Mouse (Mus musculus) gastrocnemius, adult 8-10 months (tissue): Measurements from ENCODE around the gene Lamc1. TPM values are rescaled to one million over a fixed set of nuclear protein-coding genes. Genes with fewer than 3 reads are reported as not detected.
"Not testable (repeated sequence)": the region's sequence is repeated elsewhere in the genome, so short reads cannot be mapped to it uniquely, and the experiment has no call there.

Source experiments
- DNase-seq, 2 experiments: peaks; one replicate each; pipeline ENCODE4 v3.0.0; 2022; ENCODE audit warnings: low spot score in 2 of 2
- total RNA-seq, 4 experiments: library from RNA; stranded (reverse); gene quantifications; 2 replicates each; pipeline ENCODE4 v1.2.4; 2022

Gene Lamc1
- total RNA-seq, 4 experiments from 2014 or later = 34.7 to 54.8 (median 46.8) TPM

DNA sequence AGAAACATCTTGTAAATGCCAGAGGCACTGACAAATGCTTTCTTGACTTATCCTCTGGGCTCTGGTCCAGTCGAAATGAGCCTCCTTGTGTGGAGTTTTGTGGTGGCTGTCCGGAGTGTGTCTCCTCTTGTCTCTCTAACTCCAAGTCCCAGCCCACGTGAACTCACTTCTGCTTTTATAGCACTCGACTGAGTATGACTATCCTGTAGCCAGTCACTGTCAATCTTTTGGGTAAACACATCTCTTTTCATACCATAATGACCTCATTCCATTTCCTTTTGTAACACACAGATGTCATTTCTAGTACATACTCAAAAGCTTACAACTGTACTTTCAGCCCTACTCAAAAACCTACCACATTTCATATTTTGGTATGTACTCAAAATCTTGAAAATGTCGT lies 33.1 kb downstream of the Lamc1 start:
- DNase-seq = not testable (repeated sequence)

GRCm38 (mm10) chr1:153297774-153298363 lies 34.7 kb downstream of the Lamc1 start:
- DNase-seq = not testable (repeated sequence)

GRCm38 (mm10) chr1:153296035-153296434 lies 36.6 kb downstream of the Lamc1 start:
- no peak for DNase-seq

DNA sequence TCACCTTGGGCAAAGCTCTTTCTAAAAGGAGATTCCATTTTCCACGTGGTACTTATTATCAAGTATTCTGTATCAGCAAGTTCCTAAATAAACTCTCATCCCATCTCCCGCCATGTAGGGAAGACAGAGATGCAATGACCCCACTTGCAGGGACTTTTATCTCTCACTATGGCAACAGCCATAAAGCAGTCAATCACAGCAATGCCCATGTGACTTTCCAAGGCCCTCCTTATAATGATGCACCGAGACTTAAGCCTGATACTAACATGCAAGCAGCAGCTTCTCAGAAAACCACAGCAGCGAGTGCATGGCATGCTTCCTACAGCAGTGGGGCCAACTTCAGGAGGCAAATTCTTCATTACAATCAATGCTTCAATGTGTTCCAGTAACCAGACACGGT lies 39.7 kb downstream of the Lamc1 start:
- DNase-seq = no peak

DNA sequence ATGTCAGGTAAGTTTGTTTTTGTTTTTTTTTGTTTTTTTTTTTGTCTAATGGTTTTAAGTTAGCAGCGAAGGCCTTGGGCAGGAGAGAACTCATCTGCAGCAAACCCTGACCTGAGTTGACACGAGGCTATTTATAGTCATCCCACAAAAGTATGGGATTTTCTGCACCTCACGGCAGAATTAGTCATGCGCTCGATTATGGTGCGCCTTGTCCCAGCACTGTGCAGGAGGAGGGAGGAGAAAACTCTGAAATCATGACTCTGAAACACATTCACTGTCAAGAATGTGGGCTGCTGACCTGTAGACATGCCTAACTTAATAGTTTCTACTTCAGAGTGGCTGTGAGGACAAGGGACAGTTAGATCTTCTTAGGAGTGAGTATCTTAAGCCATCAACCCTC lies 40.4 kb downstream of the Lamc1 start:
- no peak for DNase-seq

GRCm38 (mm10) chr1:153291416-153291815 lies 41.2 kb downstream of the Lamc1 start:
- no peak for DNase-seq

- DNase-seq = no peak
Measured at GRCm38 (mm10) chr1:153288010-153288409, 44.6 kb downstream of the Lamc1 start.

- no peak for DNase-seq
Measured at GRCm38 (mm10) chr1:153287443-153287842, 45.1 kb downstream of the Lamc1 start.

DNA sequence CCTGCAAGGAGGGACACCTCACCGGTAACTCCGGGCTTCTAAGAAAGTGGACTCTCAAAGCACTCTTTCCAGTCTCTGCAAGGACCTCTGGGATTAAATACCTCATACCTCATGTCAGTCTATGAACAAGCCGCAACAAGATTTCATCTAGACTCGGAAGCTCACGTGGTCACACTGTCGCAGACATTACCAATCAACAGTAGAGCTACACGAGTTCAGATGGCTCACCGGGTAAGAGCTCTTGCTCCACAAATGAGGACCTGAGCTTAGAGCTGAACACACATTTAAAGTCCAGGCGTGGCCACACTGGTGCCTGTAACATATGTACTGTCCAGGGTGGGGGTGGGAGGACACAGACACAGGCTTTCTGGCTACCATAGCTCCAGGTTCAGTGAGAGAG lies 46.4 kb downstream of the Lamc1 start:
- no peak for DNase-seq

- DNase-seq = no peak
Measured at GRCm38 (mm10) chr1:153285188-153285587, 47.4 kb downstream of the Lamc1 start.

GRCm38 (mm10) chr1:153282342-153282975 lies 50.1 kb downstream of the Lamc1 start:
- DNase-seq = no peak

DNA sequence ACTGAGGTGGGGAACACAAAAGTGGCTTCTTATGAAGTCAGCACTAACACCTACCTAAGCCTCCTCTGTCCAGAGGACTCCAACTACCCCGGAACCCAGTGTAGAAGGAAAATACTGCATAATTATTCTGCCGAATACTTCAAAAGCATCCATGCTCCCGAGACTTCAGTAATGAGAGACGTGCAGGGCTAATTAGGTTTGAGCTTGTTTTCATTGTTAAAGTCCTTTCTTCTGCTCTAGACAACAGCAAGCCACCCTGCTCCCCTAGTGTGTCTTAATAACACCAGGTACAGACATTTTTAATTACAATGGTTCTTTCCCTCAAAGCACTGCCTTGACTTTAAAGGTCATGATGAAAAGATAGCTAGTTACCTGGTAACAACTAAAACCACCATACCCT lies 51.1 kb downstream of the Lamc1 start:
- no peak for DNase-seq

- DNase-seq = peak; percentile 22 to 63
Measured at GRCm38 (mm10) chr1:153280411-153280810, 52.2 kb downstream of the Lamc1 start.

- DNase-seq = no peak
Measured at GRCm38 (mm10) chr1:153278028-153278613, 54.5 kb downstream of the Lamc1 start.

DNA sequence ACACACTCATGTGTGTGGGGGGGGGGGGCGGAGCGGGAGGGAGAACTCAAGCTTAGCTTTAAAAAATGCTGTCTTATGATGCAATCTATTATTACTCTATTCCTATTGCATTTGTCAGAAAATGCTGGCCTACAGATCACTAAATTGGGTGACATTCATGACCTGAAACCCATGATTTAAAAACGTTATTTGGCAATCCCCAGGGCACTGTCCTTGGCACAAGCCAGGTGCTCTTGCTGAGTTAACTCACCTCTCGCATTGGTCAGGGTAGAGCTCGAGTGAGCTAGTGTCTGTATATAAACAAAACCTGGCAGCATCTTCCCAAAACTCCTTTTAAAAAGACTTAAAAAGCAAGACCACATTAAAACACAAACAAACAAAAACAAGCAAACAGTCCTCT lies 57.1 kb downstream of the Lamc1 start:
- no peak for DNase-seq

- no peak for DNase-seq
Measured at GRCm38 (mm10) chr1:153274611-153275010, 58.0 kb downstream of the Lamc1 start.

- DNase-seq = no peak
Measured at GRCm38 (mm10) chr1:153273657-153274056, 58.9 kb downstream of the Lamc1 start.

DNA sequence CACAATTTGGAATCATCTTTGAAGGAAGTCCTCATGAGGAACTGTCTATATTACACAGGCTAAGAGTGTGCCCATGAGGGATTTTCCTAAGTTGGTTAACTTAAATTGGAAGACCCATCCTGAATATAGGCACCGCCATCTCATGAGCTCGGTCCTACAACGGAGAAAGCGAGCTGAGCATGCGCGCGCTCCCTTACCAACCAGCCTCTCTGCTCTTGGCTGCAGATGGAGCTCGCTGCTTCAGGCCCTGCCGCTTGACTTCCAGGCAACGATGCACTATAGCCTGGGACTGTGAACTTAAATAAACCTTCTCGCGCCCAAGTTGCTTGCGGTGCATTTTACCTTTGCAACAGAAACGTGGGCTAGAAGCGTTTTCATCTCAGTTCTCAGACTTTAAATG lies 61.8 kb downstream of the Lamc1 start:
- no peak for DNase-seq

GRCm38 (mm10) chr1:153269681-153270080 lies 62.9 kb downstream of the Lamc1 start:
- no peak for DNase-seq

GRCm38 (mm10) chr1:153268806-153269309 lies 63.7 kb downstream of the Lamc1 start:
- DNase-seq = no peak

GRCm38 (mm10) chr1:153268306-153268705 lies 64.3 kb downstream of the Lamc1 start:
- no peak for DNase-seq

DNA sequence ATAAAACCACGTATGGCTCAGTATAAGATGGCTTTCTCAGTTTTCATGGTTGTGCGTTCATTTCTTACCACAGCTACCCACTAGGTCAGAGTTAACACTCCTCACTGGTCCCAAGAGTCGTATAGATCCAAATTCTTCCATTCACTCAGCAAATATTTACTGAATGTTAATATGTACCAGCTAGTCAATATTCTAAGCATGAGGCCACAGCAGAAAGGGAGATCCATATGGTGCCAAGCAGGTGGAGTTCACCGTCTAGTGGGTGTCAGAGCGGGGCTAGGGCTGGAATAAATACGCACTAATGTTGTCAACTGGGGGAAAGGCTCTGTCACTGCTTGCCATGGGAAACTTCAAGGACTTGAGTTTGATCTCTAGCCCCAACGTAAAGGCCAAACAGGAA lies 64.9 kb downstream of the Lamc1 start:
- no peak for DNase-seq

- no peak for DNase-seq
Measured at GRCm38 (mm10) chr1:153266891-153267290, 65.7 kb downstream of the Lamc1 start.
